Mouse (Mus musculus) MEL (cell line): Measurements from ENCODE around the gene Entpd7. TPM values are rescaled to one million over a fixed set of nuclear protein-coding genes. Genes with fewer than 3 reads are reported as not detected.

ENCODE experiments used
- DNase-seq: peaks from one replicate; pipeline ENCODE4 v3.0.0; 2011; ENCODE audit warnings: low read depth, low spot score
- H3K27ac ChIP-seq: 2 replicates; pipeline ENCODE4 v1.5.1; 2012; ENCODE audit warnings: low read depth, mild to moderate bottlenecking, control low read depth, low read length, moderate library complexity; ENCODE audit not compliant: control insufficient read depth
- H3K27me3 ChIP-seq, 2 experiments: fragments of 150-350 bp in 1 of 2; sonication (generic) in 1 of 2; 2 replicates each; pipeline ENCODE4 v1.6.1; 2012; ENCODE audit warnings: low read length in 2 of 2, mild to moderate bottlenecking in 2 of 2, improper control_type of control experiment in 1 of 2, moderate library complexity in 1 of 2; ENCODE audit not compliant: insufficient read depth in 2 of 2, control insufficient read depth in 1 of 2
- H3K36me3 ChIP-seq, 2 experiments: 2 replicates each; pipeline ENCODE4 v1.6.1; 2012 to 2014; ENCODE audit warnings: low read length in 2 of 2, improper control_type of control experiment in 1 of 2, inconsistent platforms in 1 of 2, mild to moderate bottlenecking in 1 of 2; ENCODE audit not compliant: insufficient read depth in 2 of 2, control insufficient read depth in 1 of 2
- H3K4me1 ChIP-seq, 2 experiments: fragments of 150-350 bp in 1 of 2; sonication (generic) in 1 of 2; 2 replicates each; pipeline ENCODE4 v1.6.1; 2012; ENCODE audit warnings: low read length in 2 of 2, improper control_type of control experiment in 1 of 2, mild to moderate bottlenecking in 1 of 2; ENCODE audit not compliant: insufficient read depth in 2 of 2, control insufficient read depth in 1 of 2
- H3K4me3 ChIP-seq, 2 experiments: fragments of 150-350 bp in 1 of 2; sonication (generic) in 1 of 2; 2 replicates each; pipeline ENCODE4 v1.5.1; 2012; ENCODE audit warnings: low read depth in 2 of 2, low read length in 2 of 2, mild to moderate bottlenecking in 2 of 2, moderate library complexity in 2 of 2, control low read depth in 1 of 2, improper control_type of control experiment in 1 of 2; ENCODE audit not compliant: control insufficient read depth in 1 of 2, insufficient read depth in 1 of 2
- H3K79me2 ChIP-seq: 2 replicates; pipeline ENCODE4 v1.6.1; 2012; ENCODE audit warnings: mild to moderate bottlenecking, low read length, moderate library complexity; ENCODE audit not compliant: control insufficient read depth, poor library complexity, insufficient read depth
- H3K9ac ChIP-seq: 2 replicates; pipeline ENCODE4 v1.6.1; 2012; ENCODE audit warnings: low read depth, mild to moderate bottlenecking, control low read depth, low read length, moderate library complexity; ENCODE audit not compliant: control insufficient read depth, poor library complexity, severe bottlenecking
- H3K9me3 ChIP-seq: fragments of 150-350 bp; sonication (generic); replicated peaks from 2 replicates; pipeline ENCODE4 v1.6.1; 2012; ENCODE audit warnings: mild to moderate bottlenecking, low read length, improper control_type of control experiment, moderate library complexity; ENCODE audit not compliant: insufficient read depth
- BHLHE40 ChIP-seq: IDR thresholded peaks from 2 replicates; pipeline ENCODE4 v1.6.1; 2012; ENCODE audit warnings: low read depth, mild to moderate bottlenecking, inconsistent platforms, low read length, improper control_type of control experiment, borderline replicate concordance
- EP300 ChIP-seq, 2 experiments: IDR thresholded peaks; 2 replicates each; pipeline ENCODE4 v1.6.1; 2011; ENCODE audit warnings: improper control_type of control experiment in 2 of 2, low read length in 2 of 2, low read depth in 1 of 2, mild to moderate bottlenecking in 1 of 2
- GATA1 ChIP-seq: IDR thresholded peaks from 2 replicates; pipeline ENCODE4 v1.6.1; 2011; ENCODE audit warnings: low read depth, low read length, improper control_type of control experiment
- JUND ChIP-seq: IDR thresholded peaks from 2 replicates; pipeline ENCODE4 v1.6.1; 2011; ENCODE audit warnings: low read depth, mild to moderate bottlenecking, improper control_type of control experiment, low read length
- MAZ ChIP-seq: IDR thresholded peaks from 2 replicates; pipeline ENCODE4 v1.6.1; 2012; ENCODE audit warnings: low read depth, mild to moderate bottlenecking, inconsistent platforms, low read length, improper control_type of control experiment
- MYB ChIP-seq: IDR thresholded peaks from 2 replicates; pipeline ENCODE4 v1.6.1; 2011; ENCODE audit warnings: mild to moderate bottlenecking, low read depth, low read length, improper control_type of control experiment
- MYC ChIP-seq: IDR thresholded peaks from 2 replicates; pipeline ENCODE4 v1.6.1; 2011; ENCODE audit warnings: low read depth, mild to moderate bottlenecking, low read length, improper control_type of control experiment, moderate library complexity
- NELFE ChIP-seq: IDR thresholded peaks from 2 replicates; pipeline ENCODE4 v1.6.1; 2011; ENCODE audit warnings: low read depth, low read length, improper control_type of control experiment
- POLR2AphosphoS2 ChIP-seq: IDR thresholded peaks from 2 replicates; pipeline ENCODE4 v1.6.1; 2011; ENCODE audit warnings: low read length, improper control_type of control experiment
- POLR2AphosphoS5 ChIP-seq: IDR thresholded peaks from 2 replicates; pipeline ENCODE4 v1.6.1; 2012; ENCODE audit warnings: low read depth, borderline replicate concordance, mild to moderate bottlenecking, inconsistent platforms, low read length, moderate library complexity, mixed read lengths
- RAD21 ChIP-seq: IDR thresholded peaks from 2 replicates; pipeline ENCODE4 v1.6.1; 2011; ENCODE audit warnings: mild to moderate bottlenecking, low read depth, low read length, improper control_type of control experiment
- SIN3A ChIP-seq: IDR thresholded peaks from 2 replicates; pipeline ENCODE4 v1.6.1; 2012; ENCODE audit warnings: low read length, improper control_type of control experiment, inconsistent platforms
- SMC3 ChIP-seq: IDR thresholded peaks from 2 replicates; pipeline ENCODE4 v1.6.1; 2011; ENCODE audit warnings: low read depth, low read length, improper control_type of control experiment
- TAL1 ChIP-seq: IDR thresholded peaks from 2 replicates; pipeline ENCODE4 v1.6.1; 2012; ENCODE audit warnings: mild to moderate bottlenecking, inconsistent platforms, low read length, moderate library complexity, mixed read lengths
- TCF12 ChIP-seq: IDR thresholded peaks from 2 replicates; pipeline ENCODE4 v1.6.1; 2014; ENCODE audit warnings: low read depth, mild to moderate bottlenecking, inconsistent platforms, low read length, improper control_type of control experiment, moderate library complexity
- UBTF ChIP-seq: IDR thresholded peaks from 2 replicates; pipeline ENCODE4 v1.6.1; 2012; ENCODE audit warnings: low read depth, mild to moderate bottlenecking, inconsistent platforms, low read length, improper control_type of control experiment, moderate library complexity, borderline replicate concordance; ENCODE audit not compliant: insufficient read depth
- USF1 ChIP-seq: IDR thresholded peaks from 2 replicates; pipeline ENCODE4 v1.6.1; 2014; ENCODE audit warnings: low read depth, mild to moderate bottlenecking, inconsistent platforms, low read length, improper control_type of control experiment, moderate library complexity
- ZC3H11A ChIP-seq: IDR thresholded peaks from 2 replicates; pipeline ENCODE4 v1.6.1; 2012; ENCODE audit warnings: low read depth, mild to moderate bottlenecking, inconsistent platforms, low read length, improper control_type of control experiment
- ZMIZ1 ChIP-seq: IDR thresholded peaks from 2 replicates; pipeline ENCODE4 v1.6.1; 2012; ENCODE audit warnings: low read depth, mild to moderate bottlenecking, inconsistent platforms, low read length, improper control_type of control experiment, moderate library complexity
- ZNF384 ChIP-seq: IDR thresholded peaks from 2 replicates; pipeline ENCODE4 v1.6.1; 2012; ENCODE audit warnings: low read depth, mild to moderate bottlenecking, inconsistent platforms, low read length, improper control_type of control experiment
- polyA plus RNA-seq, 2 experiments: library from polyadenylated mRNA; stranded (reverse) in 1 of 2; unstranded in 1 of 2; fragments of >175 nt in 1 of 2; fragments of >200 nt in 1 of 2; gene quantifications; 2 replicates each; pipeline versions ENCODE4 v1.2.1 to v1.2.4; 2012; ENCODE audit warnings: low replicate concordance in 2 of 2, low read depth in 1 of 2; ENCODE audit not compliant: insufficient read length in 2 of 2, insufficient read depth in 1 of 2, missing spikeins in 1 of 2
- total RNA-seq: library from RNA; depleted of rRNA; stranded (reverse); fragments of 300-350 nt; gene quantifications from 2 replicates; pipeline ENCODE4 v1.2.3, GENCODE M21; 2012

The Entpd7 gene
- total and polyA plus RNA-seq, 3 experiments = 4.2 to 7.7 TPM; not detected in 1

DNA sequence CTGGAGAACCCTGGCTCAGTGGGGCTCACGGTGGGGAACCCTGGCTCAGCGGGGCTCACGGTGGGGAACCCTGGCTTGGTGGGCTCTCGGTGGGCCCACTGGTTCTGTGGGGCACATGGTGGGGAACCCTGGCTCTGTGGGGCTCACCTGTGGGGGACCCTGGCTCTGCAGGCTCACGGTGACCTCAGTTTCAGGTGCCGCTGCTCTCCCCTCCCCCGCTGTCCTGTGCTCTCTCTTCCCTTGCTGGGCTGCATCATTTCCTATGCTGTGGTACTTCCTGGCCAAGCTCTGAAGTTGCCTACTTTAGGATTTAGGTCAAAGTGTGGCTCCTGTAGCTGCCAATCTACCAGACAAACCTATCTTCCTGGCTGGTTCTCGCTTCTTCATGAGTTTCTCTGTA is 33.4 kb downstream of the Entpd7 start:
- no peaks in the 10 kb centered on the region for H3K79me2 ChIP-seq
- no peaks in the 10 kb centered on the region for H3K9me3 ChIP-seq
- no peak for DNase-seq
- peaks cover 0 to 3% of the 10 kb centered on the region in 2 experiments; a peak in 2 of 4 replicates for H3K36me3 ChIP-seq
- peaks cover 0 to 3% of the 10 kb centered on the region in 2 experiments; a peak in 1 of 4 replicates for H3K4me1 ChIP-seq
- H3K9ac ChIP-seq = no peak overlapping the region
- no peaks in the 10 kb centered on the region for H3K27me3 ChIP-seq
- H3K4me3 ChIP-seq = no peak overlapping the region
- TF ChIP-seq SMC3 (no peak), NELFE (no peak), POLR2AphosphoS5 (no peak), MYC (no peak), JUND (no peak), GATA1 (no peak), POLR2AphosphoS2 (no peak)
- no peak overlapping the region for H3K27ac ChIP-seq

DNA sequence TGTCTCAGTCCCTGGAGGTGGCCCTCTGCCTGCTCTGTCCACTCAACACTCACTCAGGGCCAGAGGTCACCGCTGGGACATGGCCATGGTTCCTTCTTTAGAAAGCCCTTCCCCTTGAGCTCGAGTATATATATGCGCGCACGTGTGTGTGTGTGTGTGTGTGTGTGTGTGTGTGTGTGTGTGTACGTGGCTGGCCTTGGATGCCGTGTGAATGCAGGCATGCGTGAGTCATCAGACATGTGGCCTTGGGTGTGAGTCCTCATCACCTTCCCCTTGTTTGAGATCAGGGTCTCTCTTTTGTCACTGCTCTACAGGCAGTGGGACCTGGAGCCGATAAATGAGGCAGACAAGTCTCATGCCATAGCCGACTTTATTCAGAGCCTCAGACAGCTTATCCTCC is 34.0 kb downstream of the Entpd7 start:
- H3K27me3 ChIP-seq = no peaks in the 10 kb centered on the region
- peaks cover 0 to 3% of the 10 kb centered on the region in 2 experiments; a peak in 1 of 4 replicates for H3K4me1 ChIP-seq
- H3K9ac ChIP-seq = no peak overlapping the region
- H3K79me2 ChIP-seq = no peaks in the 10 kb centered on the region
- TF ChIP-seq ZMIZ1 (no peak), RAD21 (no peak), EP300 (IDR thresholded peaks at IDR 0.05; ENCODE audit: low read depth in 1 of 2, low read length in 2 of 2) (no peak), MYC (no peak), JUND (no peak), TCF12 (no peak), USF1 (no peak), BHLHE40 (no peak), TAL1 (no peak), ZC3H11A (no peak), SIN3A (no peak), MYB (no peak), MAZ (no peak), UBTF (no peak), ZNF384 (no peak), NELFE (no peak)
- peaks cover 0 to 3% of the 10 kb centered on the region in 2 experiments; a peak in 2 of 4 replicates for H3K36me3 ChIP-seq
- no peak overlapping the region for H3K27ac ChIP-seq
- DNase-seq = no peak
- H3K4me3 ChIP-seq = no peak overlapping the region
- no peaks in the 10 kb centered on the region for H3K9me3 ChIP-seq
